Mouse (Mus musculus) granulocyte monocyte progenitor cell, adult 5-6 weeks (primary cell): ENCODE measurements at regions not wholly inside any gene's neighbourhood (a gene's known extent, or its start where the extent isn't known, plus 50 kb on each side); places are given as distances from the start of the nearest gene placed in this dataset.
A peak's percentile ranks its signal among the peaks of the same experiment; 100 is the strongest.
"Not testable (repeated sequence)": the region's sequence is repeated elsewhere in the genome, so short reads cannot be mapped to it uniquely, and the experiment has no call there.

Source experiments
- ATAC-seq: replicated peaks from 2 replicates; pipeline ENCODE4 v1.8.0; 2016; ENCODE audit warnings: mild to moderate bottlenecking, moderate TSS enrichment, inconsistent platforms; ENCODE audit not compliant: poor library complexity, severe bottlenecking

DNA sequence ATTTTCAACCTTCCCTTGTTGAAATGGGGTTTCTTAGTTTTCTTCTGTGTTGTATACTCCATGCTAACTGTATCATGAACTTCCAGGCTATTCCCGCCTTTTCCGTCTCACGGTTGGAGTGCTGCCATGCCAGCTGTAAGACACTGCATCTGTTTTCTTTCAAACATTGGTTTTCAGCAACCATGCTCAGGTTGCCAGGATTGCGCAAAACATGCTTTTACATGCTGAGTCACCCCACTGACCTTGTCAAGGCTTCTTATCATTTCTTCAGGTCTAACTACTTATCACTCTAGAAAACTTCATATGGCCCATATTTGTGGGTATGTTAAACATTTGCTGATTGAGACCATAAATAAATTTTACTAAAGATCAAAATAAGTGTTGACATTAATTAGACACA is 551.2 kb downstream of the Tlr4 start:
- peak; percentile 37 for ATAC-seq

DNA sequence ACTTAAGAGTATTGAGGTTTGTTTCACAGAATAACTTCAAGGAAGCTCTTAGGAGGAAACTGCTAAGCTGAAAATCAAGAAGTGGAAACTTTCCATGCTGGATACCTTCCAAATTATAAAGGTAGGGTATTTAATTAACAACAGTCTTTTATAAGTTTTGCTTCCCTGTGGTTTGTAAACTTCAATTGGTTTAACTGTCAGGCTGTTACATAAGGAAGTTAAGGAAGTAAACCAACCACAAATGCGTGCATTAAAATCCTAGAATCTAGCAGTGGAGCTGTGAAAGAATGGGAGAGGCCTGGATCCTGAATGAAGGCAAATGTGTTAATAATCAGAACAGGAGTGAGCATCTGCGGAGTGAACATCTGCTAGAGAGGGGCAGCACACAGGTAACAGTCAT is 560.5 kb downstream of the Tlr4 start:
- peak; percentile 64 for ATAC-seq

DNA sequence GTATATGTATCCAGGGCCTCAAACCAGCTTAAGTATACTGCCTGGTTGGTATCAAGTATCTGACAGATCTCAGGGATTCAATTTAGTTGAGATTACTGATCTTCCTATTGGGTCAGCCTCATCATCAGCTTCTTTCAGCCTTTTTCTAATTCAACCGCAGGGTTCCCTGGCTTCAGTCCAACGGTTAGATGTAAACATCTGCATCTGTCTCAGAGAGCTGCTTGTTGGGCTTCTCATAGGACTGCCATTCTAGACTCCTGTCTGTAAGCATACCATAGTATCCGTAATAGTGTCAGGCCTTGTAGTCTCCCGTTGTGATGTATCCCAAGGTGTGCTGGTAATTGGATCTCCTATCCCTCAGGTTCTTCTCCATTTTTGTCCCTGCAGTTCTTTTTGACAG is 575.6 kb downstream of the Tlr4 start:
- ATAC-seq: no peak

DNA sequence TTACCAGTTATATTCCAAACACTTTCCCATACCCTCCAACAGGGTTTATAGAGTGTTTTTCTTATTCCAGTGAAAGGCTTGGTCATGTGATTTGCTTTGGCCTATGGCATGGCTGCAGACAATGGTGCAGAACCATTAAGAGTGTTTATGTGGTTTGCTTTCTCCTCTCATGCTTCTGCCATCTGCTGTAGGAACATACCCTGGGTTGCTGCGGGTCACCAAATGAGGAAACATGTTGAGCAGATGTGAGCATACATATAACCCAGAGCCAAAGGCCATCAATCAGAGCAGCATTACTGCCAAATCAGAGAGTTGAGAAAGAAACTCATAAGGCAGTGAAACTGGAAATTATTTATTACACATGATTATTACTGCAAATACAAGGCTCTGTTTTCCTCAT is 596.7 kb downstream of the Tlr4 start:
- no peak for ATAC-seq

DNA sequence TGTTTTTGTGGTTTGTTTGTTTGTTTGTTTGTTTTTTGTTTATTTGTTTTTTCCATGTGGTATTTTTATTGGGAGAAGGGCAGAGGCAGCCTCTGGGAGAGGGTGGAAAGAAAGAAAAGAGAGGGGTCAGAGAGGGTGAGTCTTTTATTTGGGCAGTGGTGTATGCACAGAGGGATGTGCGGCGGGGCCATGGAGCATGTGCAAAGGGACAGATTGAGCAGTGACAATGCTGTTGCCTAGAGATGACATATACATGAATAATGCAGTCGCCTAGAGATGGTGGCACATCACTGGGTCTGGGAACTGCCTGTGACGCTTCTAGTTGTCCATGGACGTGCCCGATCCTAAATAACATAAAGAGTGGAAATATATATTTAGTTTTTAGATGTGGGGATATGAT is 598.3 kb downstream of the Tlr4 start:
- no peak for ATAC-seq

DNA sequence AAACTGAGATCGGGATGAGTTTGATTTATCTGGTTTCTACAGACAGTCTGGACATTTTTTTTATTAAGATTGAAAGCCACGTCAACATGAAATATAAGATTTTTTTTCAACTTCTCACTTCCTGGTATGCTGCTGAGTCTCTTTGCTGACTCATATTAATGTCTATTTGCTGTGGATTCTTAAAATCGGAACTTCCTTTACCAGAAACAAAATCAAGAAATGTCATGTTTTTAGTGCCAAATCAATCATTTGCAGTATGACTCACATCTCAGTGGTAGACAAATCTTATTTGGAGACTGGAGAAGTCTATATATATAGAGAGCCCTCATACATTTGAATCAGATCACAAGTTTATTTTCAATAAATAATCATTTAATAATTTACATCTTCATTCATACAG is 620.5 kb downstream of the Tlr4 start:
- ATAC-seq: peak; percentile 33; the same call in 1 of the 2 replicates

DNA sequence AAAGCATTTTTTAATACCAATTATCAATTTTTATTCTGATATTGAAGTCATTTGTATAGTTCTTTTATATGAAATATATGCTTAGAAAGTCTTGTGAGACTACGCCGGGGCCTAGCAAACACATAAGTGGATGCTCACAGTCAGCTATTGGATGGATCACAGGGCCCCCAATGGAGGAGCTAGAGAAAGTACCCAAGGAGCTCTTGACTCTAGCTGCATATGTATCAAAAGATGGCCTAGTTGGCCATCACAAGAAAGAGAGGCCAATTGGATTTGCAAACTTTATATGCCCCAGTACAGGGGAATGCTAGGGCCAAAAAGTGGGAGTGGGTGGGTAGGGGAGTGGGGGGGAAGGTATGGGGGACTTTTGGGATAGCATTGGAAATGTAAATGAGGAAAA is 632.5 kb downstream of the Tlr4 start:
- not testable (repeated sequence) for ATAC-seq

DNA sequence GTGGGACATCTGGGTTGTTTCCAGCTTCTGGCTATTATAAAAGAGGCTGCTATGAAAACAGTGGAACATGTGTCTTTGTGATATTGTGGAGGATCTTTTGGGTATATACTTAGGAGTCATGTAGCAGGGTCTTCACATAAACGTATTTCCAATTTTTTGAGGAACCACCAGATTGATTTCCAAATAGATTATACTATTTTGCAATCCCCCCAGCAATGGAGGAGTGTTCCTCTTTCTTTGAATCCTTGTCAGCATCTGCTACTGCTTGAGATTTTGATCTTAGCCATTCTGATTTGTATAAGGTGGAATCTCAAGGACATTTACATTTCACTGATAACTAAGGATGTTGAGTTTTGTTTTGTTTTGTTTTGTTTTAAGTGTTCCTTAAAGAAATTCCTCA is 645.6 kb downstream of the Tlr4 start:
- ATAC-seq: peak; percentile 88

DNA sequence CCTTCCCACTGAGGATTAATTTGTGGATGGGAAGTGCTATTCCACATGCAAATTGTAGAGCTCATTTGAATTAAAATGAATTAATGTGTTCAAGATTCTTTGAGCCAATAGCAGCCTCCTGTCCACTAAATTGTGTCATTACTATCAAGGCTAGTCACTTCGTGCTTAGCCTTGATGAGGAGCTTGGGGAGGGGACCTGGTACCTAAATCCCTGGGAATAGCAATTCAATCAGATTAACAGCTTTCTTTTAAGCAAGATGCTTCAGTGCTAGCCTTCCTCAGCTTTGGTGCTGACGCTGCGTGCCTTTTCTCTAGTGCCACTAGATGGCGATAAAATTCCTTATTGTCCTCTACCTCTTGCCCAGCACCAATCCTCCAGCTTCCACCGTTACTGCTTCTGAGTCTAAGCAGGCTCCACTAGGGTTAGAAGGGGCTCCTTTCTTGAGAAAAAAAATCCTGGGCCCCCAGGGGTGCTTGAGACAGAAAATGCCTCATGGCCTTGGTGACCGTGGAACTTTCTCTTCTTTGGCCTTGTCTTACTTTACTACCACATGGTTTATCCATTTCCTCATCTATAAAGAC is 650.0 kb downstream of the Tlr4 start:
- ATAC-seq: peak; percentile 85

DNA sequence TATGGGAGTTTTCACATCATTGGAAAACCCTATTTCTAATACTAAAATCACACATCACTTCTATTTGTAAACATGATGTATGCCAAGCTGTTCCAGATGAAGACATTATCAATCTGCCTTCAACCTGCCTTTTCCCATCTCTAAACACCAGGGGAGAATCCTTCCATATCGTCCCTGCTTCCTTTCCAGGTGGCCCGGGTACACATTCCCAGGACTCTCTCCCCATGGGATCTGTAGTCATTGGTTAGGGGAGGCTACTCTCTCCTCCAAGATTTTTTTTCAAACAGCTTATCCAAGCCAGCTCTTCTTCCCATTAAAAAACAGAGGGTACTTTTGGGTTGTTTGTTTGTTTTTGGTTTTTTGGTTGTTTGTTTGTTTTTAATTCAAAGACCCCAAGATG is 650.7 kb downstream of the Tlr4 start:
- no peak for ATAC-seq

DNA sequence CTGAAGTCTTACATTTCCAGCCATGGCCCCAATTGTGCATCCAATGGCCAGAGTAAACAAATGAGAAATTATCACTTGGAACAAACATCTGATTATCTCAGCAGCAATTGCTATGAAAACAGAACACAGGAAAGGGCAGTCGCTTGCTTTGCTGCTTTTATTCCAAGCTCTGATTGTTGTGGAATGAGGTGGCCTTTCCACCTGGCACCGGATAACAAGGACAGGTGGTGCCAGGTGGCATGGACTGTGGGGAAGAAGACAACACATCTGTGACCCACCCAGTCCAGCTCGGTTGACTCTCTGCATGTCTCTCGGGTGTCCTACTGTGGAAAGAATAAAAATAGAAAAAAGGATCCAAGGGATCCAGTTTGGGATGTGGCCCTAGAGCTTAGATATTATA is 694.9 kb downstream of the Tlr4 start:
- ATAC-seq: no peak

DNA sequence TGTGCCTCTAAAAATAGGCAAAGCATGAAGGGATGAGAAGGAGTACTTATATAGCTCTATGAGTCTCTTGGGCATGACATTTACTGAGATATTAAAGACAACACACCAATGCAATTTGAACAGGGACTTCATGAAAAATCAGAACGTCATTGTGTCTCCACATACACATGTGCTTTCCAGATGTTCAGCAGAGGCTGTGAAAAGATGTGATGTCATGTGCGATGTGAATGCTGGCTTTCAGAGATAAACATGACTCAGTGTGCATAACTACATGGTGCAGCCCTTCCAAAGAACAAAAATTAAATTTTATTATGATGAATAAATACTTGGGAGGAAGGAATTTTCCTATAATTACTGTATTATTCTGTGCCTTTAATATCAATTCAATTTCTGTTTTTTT is 695.8 kb downstream of the Tlr4 start:
- ATAC-seq: no peak

DNA sequence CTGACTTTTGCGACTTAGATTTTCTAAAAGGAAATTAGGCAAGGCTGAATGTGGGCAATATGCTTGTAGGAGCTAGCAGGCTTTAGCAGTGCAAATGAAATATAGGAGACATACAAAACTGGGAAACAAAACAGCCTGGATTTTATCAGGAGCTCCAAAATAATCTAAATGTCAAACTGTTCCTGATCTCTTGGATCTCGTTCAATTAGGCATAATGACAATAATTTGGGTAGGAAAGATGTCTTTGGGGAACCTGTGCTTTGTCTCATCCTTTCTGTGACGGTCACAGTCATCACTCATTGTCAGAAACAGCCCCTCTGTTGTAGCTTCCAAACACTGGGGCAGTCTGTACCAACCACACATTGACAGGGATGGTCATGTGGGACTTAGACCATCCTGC is 702.2 kb downstream of the Tlr4 start:
- ATAC-seq: no peak

DNA sequence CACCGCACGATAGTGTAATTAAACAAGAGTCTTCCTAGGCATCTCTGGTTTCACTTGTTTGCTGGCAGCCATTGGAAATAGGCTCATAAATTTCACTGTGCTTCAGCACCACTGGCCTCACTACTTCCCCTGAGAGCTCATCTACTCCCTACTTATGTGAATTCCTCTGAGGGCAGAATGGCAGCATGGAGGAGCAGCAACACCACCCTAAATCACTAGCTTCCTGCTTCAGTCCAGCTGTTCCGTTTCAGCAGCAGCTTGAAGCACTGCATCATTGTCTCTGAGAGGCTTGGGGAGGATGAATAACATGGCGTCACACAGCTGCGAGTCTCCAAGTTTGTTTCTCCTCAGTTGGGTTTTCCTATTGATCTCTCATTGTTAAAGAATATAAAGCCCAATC is 712.1 kb downstream of the Tlr4 start:
- no peak for ATAC-seq

DNA sequence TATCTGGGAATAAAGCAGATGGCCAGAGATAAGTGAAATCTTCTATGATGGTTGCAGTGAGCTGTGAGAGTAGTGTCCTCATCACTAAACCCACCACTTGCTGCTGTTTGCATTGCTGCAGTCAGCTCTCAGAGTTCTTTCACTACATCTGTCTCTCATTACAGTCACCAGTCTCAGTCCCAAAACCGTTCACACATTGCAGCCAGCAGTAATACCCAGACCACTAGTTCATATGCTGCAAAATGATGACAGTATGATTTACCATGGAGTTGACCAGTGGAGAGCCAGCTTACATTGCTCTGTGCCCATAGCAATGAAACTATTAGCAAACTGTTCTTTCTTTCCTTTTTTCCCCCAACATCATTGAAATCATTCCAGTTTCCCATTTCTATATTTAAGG is 718.6 kb downstream of the Tlr4 start:
- no peak for ATAC-seq

DNA sequence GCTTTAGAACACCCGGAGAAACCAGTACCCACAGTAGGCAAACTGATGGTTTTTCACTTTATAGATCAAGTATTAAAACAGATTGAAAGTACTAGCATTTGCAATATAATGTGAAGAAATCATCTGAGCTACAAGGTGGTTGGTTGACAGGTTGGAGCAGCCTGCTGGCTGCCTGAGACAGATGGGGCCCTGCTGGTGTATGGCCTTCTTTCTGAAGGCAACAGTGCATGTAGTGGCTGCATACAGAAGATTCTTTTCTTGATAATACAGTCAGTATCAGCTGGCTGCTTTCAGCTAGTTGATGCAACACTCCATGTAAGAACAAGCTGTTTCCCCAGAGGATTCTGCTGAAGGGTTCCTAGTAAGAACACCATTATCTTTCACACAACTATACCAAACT is 720.6 kb downstream of the Tlr4 start:
- no peak for ATAC-seq

DNA sequence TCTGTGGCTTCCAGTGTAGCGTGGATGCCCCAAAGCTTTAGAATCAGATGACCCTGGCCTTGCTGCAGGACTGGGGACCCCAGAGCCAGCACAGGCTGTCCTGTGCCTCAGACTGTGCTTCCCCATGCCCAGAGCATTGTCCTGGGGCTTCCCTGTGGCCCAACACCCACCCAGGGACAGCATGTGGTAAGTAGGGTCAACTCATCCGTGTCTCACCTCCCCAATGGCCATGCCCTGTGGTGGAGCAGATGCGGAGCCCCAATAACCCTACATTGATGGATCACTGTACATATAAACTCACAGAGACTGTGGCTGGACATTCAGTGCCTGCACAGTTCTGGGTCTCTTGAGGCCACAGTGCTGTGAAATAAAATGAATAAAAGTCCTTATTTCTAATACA is 726.1 kb downstream of the Tlr4 start:
- ATAC-seq: no peak

DNA sequence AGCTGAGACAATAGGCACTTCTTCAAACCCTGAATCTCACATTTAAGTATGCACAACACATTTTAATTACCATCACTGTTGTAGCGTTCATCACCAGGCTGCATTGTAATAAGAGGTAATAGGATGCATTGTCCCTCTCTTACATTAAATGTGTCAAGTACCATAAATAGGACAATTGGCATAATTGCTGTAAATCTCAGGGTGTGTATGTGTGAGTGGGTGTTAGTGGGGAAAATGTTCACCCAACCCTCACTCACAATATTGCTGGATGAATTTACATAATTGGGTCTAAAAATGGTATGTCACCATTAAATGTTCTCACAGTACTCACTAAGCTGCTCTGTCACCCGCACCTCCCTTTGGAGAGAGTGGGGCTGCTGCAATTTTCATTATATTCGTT is 747.4 kb downstream of the Tlr4 start:
- ATAC-seq: no peak

DNA sequence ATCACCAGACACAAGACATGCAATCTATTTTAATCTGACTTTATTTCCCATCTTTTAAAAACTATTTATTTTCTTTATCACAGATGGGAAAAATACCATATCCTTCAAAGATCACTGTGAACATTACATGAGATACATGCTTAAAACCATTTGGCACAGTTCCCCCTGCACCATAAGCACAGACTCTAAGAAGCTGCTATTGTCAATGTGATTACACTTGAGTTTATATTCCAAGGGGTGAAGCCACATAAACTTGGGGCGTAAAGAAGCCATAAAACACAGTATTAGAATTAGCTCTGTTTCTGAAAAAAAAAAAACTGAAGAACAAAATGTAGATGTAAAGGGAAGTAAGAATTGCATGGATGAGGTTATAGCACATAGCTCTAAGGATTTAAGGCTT is 762.1 kb downstream of the Tlr4 start:
- ATAC-seq: no peak

DNA sequence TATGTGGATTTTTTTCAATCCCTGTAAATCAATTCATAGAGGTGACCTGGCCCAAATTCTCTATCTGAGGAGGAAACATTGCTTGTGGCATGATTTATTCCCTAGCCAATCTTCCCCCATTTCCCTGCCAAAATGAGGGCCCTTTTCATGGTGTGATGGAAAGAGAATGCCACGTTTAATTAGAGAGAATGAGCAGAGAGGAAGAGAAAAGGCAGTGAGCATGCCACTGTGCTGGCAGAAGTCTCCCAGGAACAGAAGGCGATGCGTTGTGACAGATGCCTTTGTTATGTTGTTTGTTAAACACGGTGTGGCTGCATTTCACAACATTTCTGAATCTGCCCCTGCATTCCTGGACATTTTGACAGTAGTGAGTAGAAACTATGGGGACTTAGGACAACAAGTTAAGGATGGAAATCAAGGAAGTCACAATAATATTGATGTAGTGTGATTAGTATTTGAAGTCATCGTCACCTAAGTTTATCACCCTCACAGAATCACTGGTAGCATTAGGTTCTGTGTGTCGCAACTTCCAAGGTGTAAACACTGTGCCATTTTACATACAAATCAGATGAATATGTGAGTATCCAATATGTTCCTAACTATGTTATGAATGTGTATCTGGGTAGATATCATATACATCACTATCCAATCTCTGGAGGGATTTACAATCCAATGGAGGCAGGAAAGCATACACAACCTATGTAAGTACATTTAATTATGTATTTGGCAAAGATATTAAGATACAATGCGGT is 762.8 kb downstream of the Tlr4 start:
- ATAC-seq: no peak

DNA sequence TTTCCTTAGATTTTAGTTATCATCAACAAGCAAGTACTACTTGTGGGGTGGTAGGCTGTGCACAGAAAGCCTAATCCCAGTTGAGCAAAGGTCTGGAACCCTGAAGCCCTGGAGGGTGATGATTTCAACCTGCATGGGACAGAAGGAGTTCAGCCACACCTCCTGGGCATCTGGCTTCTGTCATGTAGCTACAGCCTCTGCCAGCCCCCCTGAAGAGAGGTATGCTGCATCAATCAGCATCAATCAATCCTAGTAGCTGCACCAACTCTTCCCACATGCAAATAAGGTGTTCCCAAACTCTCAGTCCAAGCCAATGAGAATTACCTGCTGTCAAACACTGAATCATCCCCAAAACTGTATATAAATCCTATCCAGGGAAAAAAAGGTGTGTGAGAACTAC is 779.8 kb downstream of the Tlr4 start:
- no peak for ATAC-seq

DNA sequence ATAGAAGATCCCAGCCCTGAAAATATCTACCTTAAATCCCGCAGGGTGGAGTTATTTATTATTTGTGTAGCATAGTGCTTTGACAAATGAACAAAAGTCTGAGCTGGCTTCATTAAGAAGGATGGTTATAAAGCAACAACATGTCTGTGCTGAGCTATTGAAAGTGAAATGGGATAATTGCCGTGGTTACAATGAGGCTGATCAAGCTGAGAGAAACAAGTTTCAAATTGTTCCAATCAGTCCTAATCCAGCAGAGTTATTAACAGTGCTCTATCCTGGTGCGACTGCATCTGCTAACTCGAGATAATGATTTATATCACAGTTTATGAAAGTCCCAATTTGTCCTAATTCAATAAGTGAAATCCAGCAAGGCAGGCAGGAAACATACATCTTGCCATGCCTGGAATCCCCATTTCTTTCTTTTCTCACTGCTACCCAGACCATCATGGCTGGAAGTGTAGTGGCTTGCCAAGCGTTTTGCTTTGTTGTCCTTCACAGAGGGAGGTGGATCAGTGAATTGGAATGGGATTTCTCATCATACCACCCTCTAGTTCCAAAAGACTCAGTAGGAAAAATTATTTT is 787.2 kb downstream of the Tlr4 start:
- ATAC-seq: no peak
